ENCODE assay signal across 8 mouse cellular contexts in genomic region chr1:86529590-86529989, GRCm38 (mm10). TPM values are rescaled to one million over a fixed set of nuclear protein-coding genes. Genes with fewer than 3 reads are reported as not detected.
A peak's percentile ranks its signal among the peaks of the same experiment; 100 is the strongest.
DNase-seq lines count a peak whose midpoint lies in the region; ATAC-seq and TF ChIP-seq lines count a peak whose summit lies in the region.

No protein-coding gene starts in this region.

- H3K9ac ChIP-seq in forebrain, embryonic 12.5 days: peak overlapping the region; percentile 100
- peak overlapping the region; percentile 100 for H3K9ac ChIP-seq in liver, embryonic 14.5 days (replicated peaks)

- H3K4me3 ChIP-seq in forebrain, embryonic 12.5 days (replicated peaks): peak overlapping the region; percentile 96
- peak overlapping the region; percentile 83 to 100 for H3K4me3 ChIP-seq in liver, embryonic 14.5 days (ENCODE audit: insufficient read depth in 1 of 2, low read depth in 2 of 2, low read length in 2 of 2)

- ATAC-seq in forebrain, embryonic 12.5 days (ENCODE audit: low FRiP score): no peak
- ATAC-seq in liver, embryonic 14.5 days (ENCODE audit: insufficient read depth): no peak

- TF ChIP-seq EP300 in liver, embryonic 14.5 days (IDR thresholded peaks at IDR 0.05; ENCODE audit: low read depth): no peak

- peaks cover 38% of the 10 kb centered on the region for H3K36me3 ChIP-seq in forebrain, embryonic 12.5 days (replicated peaks)
- peaks cover 26% of the 10 kb centered on the region for H3K36me3 ChIP-seq in liver, embryonic 14.5 days (replicated peaks; ENCODE audit: control insufficient read depth, insufficient read depth, low read depth)

- 53% methylated on average over 4 of the region's 4 CpGs for WGBS in forebrain, embryonic 12.5 days
- WGBS in liver, embryonic 14.5 days (ENCODE audit: insufficient replicate concordance): 42% methylated on average over 4 of the region's 4 CpGs

- peak; percentile 14 to 23 for DNase-seq in cerebellum, postnatal 10 days
- DNase-seq in cerebellum, postnatal 36 days: no peak
- DNase-seq in 416B (ENCODE audit: low read depth) (peak; percentile 62), adipocyte (ENCODE audit: low spot score) (no peak)
- DNase-seq in liver, embryonic 14.5 days (ENCODE audit: low read depth in 3 of 3, low spot score in 3 of 3): no peak
- DNase-seq in adrenal gland, adult 8-10 months: no peak
- no peak for DNase-seq in layer of hippocampus, postnatal 36 days

- H3K9me3 ChIP-seq in forebrain, embryonic 12.5 days: no peaks in the 10 kb centered on the region
- no peaks in the 10 kb centered on the region for H3K9me3 ChIP-seq in liver, embryonic 14.5 days (ENCODE audit: control insufficient read depth, low read length)

- peak overlapping the region; percentile 95; the same call in 1 of the 2 replicates for H3K27ac ChIP-seq in forebrain, embryonic 12.5 days
- H3K27ac ChIP-seq in liver, embryonic 14.5 days: peak overlapping the region; percentile 93

- peaks cover 40% of the 10 kb centered on the region for H3K4me1 ChIP-seq in forebrain, embryonic 12.5 days
- peaks cover 9 to 20% of the 10 kb centered on the region in 2 experiments for H3K4me1 ChIP-seq in liver, embryonic 14.5 days (replicated peaks; ENCODE audit: control insufficient read depth in 2 of 2, insufficient read depth in 2 of 2, low read length in 1 of 2)

- no peak for TF ChIP-seq CTCF in liver, embryonic 14.5 days (IDR thresholded peaks at IDR 0.05; ENCODE audit: low read depth)

- no peaks in the 10 kb centered on the region for H3K27me3 ChIP-seq in forebrain, embryonic 12.5 days
- no peaks in the 10 kb centered on the region for H3K27me3 ChIP-seq in liver, embryonic 14.5 days (ENCODE audit: control insufficient read depth, insufficient read depth, low read length)

- peak overlapping the region; percentile 85 for H3K4me2 ChIP-seq in forebrain, embryonic 12.5 days
- H3K4me2 ChIP-seq in liver, embryonic 14.5 days (ENCODE audit: low read depth): peak overlapping the region; percentile 100

RNA-seq across cellular contexts. Expression of gene Ptma, which starts 3.1 kb away (rescaled TPM):
- polyA plus RNA-seq in forebrain, embryonic 12.5 days (2016; fragmentation: Nextera tagmentation; extraction: Ambion mirVana): 3,257 and 3,328 TPM in 2 replicates
- 466 and 1,286 TPM in 2 replicates for polyA plus RNA-seq in liver, embryonic 14.5 days (2012; rRNA removed)
- polyA plus RNA-seq in liver, embryonic 14.5 days (2014; fragmentation: Nextera tagmentation; extraction: Ambion mirVana): 993 and 1,059 TPM in 2 replicates
- total RNA-seq in adrenal gland, adult 8-10 months (2022): 100 to 1,000 TPM; 448 to 514 (median 510) TPM
- 100 to 1,000 TPM; 507 to 508 TPM for total RNA-seq in layer of hippocampus, postnatal 36 days (2021)

RNA-seq across cellular contexts. Expression of gene Pde6d, which starts 52.8 kb away (rescaled TPM):
- 91.7 TPM in 2 replicates for polyA plus RNA-seq in forebrain, embryonic 12.5 days (2016; fragmentation: Nextera tagmentation; extraction: Ambion mirVana)
- polyA plus RNA-seq in liver, embryonic 14.5 days (2012; rRNA removed): 18.0 and 20.0 TPM in 2 replicates
- polyA plus RNA-seq in liver, embryonic 14.5 days (2014; fragmentation: Nextera tagmentation; extraction: Ambion mirVana): 23.6 and 25.2 TPM in 2 replicates
- 10 to 100 TPM; 36.8 to 47.2 (median 42.3) TPM for total RNA-seq in adrenal gland, adult 8-10 months (2022)
- 10 to 100 TPM; 54.1 to 59.4 TPM for total RNA-seq in layer of hippocampus, postnatal 36 days (2021)

RNA-seq across cellular contexts. Expression of gene Cops7b, which starts 53.1 kb away (rescaled TPM):
- 59.9 and 64.6 TPM in 2 replicates for polyA plus RNA-seq in forebrain, embryonic 12.5 days (2016; fragmentation: Nextera tagmentation; extraction: Ambion mirVana)
- 16.3 and 16.5 TPM in 2 replicates for polyA plus RNA-seq in liver, embryonic 14.5 days (2012; rRNA removed)
- polyA plus RNA-seq in liver, embryonic 14.5 days (2014; fragmentation: Nextera tagmentation; extraction: Ambion mirVana): 11.4 and 12.2 TPM in 2 replicates
- total RNA-seq in adrenal gland, adult 8-10 months (2022): 10 to 100 TPM; 13.1 to 16.3 (median 14.6) TPM
- total RNA-seq in layer of hippocampus, postnatal 36 days (2021): 10 to 100 TPM; 19.4 to 22.0 TPM

Comparison
In these comparisons a context has a peak if more than half of its experiments do, and no peak if none do; other contexts are left out.
1. DNase-seq: peak in cerebellum, postnatal 10 days (2 of 2) and 416B (single experiment); none in cerebellum, postnatal 36 days (0 of 2), liver, embryonic 14.5 days (0 of 3), adrenal gland, adult 8-10 months (single experiment), layer of hippocampus, postnatal 36 days (0 of 2) and adipocyte (single experiment).